Mouse (Mus musculus) forebrain, postnatal 0 days (tissue): Measurements from ENCODE around the gene Slc16a13. TPM values are rescaled to one million over a fixed set of nuclear protein-coding genes. Genes with fewer than 3 reads are reported as not detected.

Experiments used
- ATAC-seq: fragments of 200-750 bp; cut with Nextera tagmentation; 2 replicates; pipeline ENCODE4 v1.8.0; 2017; ENCODE audit warnings: mild to moderate bottlenecking, moderate library complexity
- DNase-seq: peaks from one replicate; pipeline ENCODE4 v3.0.0-alpha.2; 2015
- H3K27ac ChIP-seq: fragments of 300-500 bp; sonication (generic); 2 replicates; pipeline ENCODE4 v1.5.1; 2014; ENCODE audit warnings: low read depth, mild to moderate bottlenecking, antibody characterized with exemption, low read length, moderate library complexity, mixed read lengths
- H3K27me3 ChIP-seq: fragments of 300-500 bp; sonication (generic); 2 replicates; pipeline ENCODE4 v1.6.1; 2014; ENCODE audit warnings: mild to moderate bottlenecking, low read length, mixed read lengths; ENCODE audit not compliant: insufficient read depth
- H3K36me3 ChIP-seq: fragments of 300-500 bp; sonication (generic); 2 replicates; pipeline ENCODE4 v1.6.1; 2014; ENCODE audit warnings: mild to moderate bottlenecking, moderate library complexity; ENCODE audit not compliant: insufficient read depth
- H3K4me1 ChIP-seq: fragments of 300-500 bp; sonication (generic); 2 replicates; pipeline ENCODE4 v1.6.1; 2014; ENCODE audit warnings: antibody characterized with exemption; ENCODE audit not compliant: insufficient read depth
- H3K4me2 ChIP-seq: fragments of 300-500 bp; sonication (generic); 2 replicates; pipeline ENCODE4 v1.6.1; 2014; ENCODE audit warnings: low read depth, mild to moderate bottlenecking, moderate library complexity
- H3K4me3 ChIP-seq: fragments of 300-500 bp; sonication (generic); 2 replicates; pipeline ENCODE4 v1.5.1; 2014; ENCODE audit warnings: low read depth, low read length, mixed read lengths
- H3K9ac ChIP-seq: fragments of 300-500 bp; sonication (generic); 2 replicates; pipeline ENCODE4 v1.6.1; 2014; ENCODE audit warnings: mild to moderate bottlenecking
- H3K9me3 ChIP-seq: fragments of 300-500 bp; sonication (generic); 2 replicates; pipeline ENCODE4 v1.6.1; 2016; ENCODE audit warnings: low read length
- CTCF ChIP-seq: sonication (generic); IDR thresholded peaks from 2 replicates; pipeline ENCODE4 v1.5.1; 2016; ENCODE audit warnings: antibody characterized with exemption, control low read depth, low read depth
- WGBS: fragments of 180-500 bp; shearing (Covaris S2); extraction: QIAGEN DNeasy Blood & Tissue Kit; methylation state at CpG from one replicate; pipeline ENCODE4 v1.1.7; 2014; 5-methylcytosine and 5-hydroxymethylcytosine counted together
- polyA plus RNA-seq: library from polyadenylated mRNA; unstranded; fragments of >200 nt; fragmentation: Nextera tagmentation; extraction: Ambion mirVana; gene quantifications from 2 replicates; pipeline ENCODE4 v1.2.1, GENCODE M21; 2015
- total RNA-seq: library from RNA; depleted of rRNA; stranded (reverse); fragments of >200 nt; gene quantifications from 2 replicates; pipeline ENCODE4 v1.2.3, GENCODE M21; 2014

The Slc16a13 gene
- total and polyA plus RNA-seq, 2 experiments from 2014 or later, result 9.6 to 10.9 TPM

DNA sequence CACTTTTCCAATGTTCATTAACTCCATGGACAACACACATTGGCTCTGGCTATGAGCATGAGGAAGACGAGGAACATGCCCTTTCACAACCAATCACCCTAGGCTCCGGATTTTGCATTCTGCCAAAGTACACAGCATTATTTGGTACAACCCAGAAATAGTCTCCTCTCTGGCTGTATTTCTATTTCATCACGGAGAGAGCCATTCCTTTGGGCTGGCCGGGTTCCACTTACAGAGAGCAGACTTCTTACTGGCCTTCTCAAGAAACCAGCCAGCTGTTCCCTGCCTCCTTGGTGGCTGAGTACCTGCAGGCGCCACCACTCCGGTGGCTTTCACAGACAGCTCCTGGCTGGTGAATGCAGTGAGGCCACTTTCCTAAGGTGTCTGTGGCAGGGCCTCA lies 8.4 kb downstream of the Slc16a13 start, which contains the start of gene Slc16a11:
Slc16a11 (plus strand) TSS at position 330 of the 400 bp plus-strand sequence.
- ATAC-seq, result no peak
- no peak within 1 kb of the TSS for H3K27ac ChIP-seq
- no peak for TF ChIP-seq CTCF
- peaks cover 12% of the 10 kb centered on the region for H3K4me1 ChIP-seq
- H3K36me3 ChIP-seq, result peaks cover 4% of the 10 kb centered on the region
- WGBS, result 63% methylated on average over 6 of the region's 6 CpGs
- peaks cover 23% of the 10 kb centered on the region for H3K27me3 ChIP-seq
- H3K9ac ChIP-seq, result peak within 1 kb of the TSS; percentile 54; the same call in 1 of the 2 replicates
- peak within 1 kb of the TSS; percentile 41 for H3K4me3 ChIP-seq
- H3K9me3 ChIP-seq, result no peaks in the 10 kb centered on the region
- DNase-seq, result no peak
- H3K4me2 ChIP-seq, result peak within 1 kb of the TSS; percentile 80

DNA sequence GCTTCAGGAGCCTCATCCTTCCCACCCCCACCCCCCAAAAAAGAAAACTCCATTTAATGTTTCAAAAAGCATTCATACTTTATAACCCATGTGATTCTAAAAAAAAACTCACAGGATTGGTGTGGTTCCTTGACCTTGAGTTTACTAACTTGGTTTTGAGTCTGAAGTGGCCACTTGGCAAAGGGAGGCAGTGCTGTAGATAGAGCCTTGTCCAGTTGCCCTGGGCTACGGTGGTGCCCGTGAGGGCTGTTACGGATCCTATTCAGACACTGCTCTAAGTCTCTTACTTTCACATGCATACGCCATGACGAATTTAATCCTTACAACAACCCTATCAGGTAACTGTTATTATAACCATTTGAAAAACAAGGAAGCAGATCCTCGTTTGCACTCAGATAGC lies 8.9 kb downstream of the Slc16a13 start:
- TF ChIP-seq CTCF, result no peak
- 60% methylated on average over 6 of the region's 6 CpGs for WGBS
- no peaks in the 10 kb centered on the region; the same call in 1 of the 2 replicates for H3K36me3 ChIP-seq
- H3K9ac ChIP-seq, result no peak overlapping the region
- no peak for ATAC-seq
- no peak overlapping the region for H3K4me2 ChIP-seq
- DNase-seq, result no peak
- H3K27me3 ChIP-seq, result peaks cover 23% of the 10 kb centered on the region
- no peak overlapping the region for H3K4me3 ChIP-seq
- peaks cover 12% of the 10 kb centered on the region for H3K4me1 ChIP-seq
- no peak overlapping the region for H3K27ac ChIP-seq
- no peaks in the 10 kb centered on the region for H3K9me3 ChIP-seq

DNA sequence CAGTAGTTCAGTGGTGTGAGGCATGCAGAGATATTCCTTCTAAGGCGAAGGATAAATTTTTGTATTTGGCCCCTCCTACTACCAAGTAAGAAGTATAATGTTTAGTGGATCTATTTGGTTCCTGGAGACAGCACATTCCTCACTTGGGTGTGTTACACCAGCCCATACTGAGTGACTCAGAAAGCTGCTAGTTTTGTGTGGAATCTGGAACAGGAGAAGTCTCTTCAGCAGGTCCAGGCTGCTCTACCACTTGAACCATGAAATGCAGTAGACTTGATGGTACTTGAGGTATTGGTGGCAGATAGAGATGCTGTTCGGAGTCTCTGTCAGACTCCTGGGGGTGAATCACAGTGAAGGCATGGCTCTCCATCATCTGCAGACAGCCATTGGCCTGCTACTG lies 10.2 kb downstream of the Slc16a13 start:
- H3K27ac ChIP-seq, result no peak overlapping the region
- TF ChIP-seq CTCF, result no peak
- 91% methylated on average over 2 of the region's 2 CpGs for WGBS
- no peak overlapping the region for H3K9ac ChIP-seq
- ATAC-seq (no peak), DNase-seq (no peak)
- peaks cover 23% of the 10 kb centered on the region for H3K27me3 ChIP-seq
- no peaks in the 10 kb centered on the region for H3K36me3 ChIP-seq
- peaks cover 12% of the 10 kb centered on the region for H3K4me1 ChIP-seq
- no peak overlapping the region for H3K4me3 ChIP-seq
- H3K9me3 ChIP-seq, result no peaks in the 10 kb centered on the region
- H3K4me2 ChIP-seq, result no peak overlapping the region

DNA sequence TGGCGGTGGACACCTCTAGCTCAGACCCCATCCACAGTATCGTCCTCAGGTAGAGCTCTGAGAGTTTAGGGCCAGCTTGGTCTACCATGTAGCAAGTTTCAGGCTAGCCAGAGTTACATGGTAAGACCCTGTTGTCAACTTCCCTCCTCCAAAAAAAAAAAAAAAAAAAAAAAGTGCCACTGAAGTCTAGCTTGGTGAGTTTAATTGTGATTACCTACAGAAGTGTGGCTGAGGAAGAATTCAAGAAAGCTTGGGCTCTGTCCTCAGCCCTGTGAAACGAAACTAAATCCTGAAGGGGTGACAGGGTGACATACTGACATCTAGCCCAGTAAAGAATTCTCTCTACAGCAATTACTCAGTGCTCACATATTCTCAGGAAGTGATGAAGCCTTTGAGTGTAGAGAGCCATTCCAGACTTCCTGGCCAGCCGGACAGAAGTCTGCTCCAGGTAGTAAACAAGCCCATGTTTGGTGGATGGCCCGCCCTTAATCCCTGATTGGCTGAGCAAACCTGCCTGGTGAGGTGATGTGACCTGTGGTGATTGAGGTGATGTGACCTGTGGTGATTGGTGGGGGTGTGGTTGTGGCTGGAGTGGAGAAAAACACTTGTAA lies 12.0 kb downstream of the Slc16a13 start:
- DNase-seq (no peak), ATAC-seq (no peak)
- H3K9ac ChIP-seq, result no peak overlapping the region
- H3K4me3 ChIP-seq, result no peak overlapping the region
- peaks cover 11% of the 10 kb centered on the region; the same call in 1 of the 2 replicates for H3K27me3 ChIP-seq
- H3K9me3 ChIP-seq, result no peaks in the 10 kb centered on the region
- H3K4me2 ChIP-seq, result no peak overlapping the region
- no peaks in the 10 kb centered on the region for H3K36me3 ChIP-seq
- H3K27ac ChIP-seq, result no peak overlapping the region
- no peak for TF ChIP-seq CTCF
- WGBS, result 74% methylated on average over 5 of the region's 5 CpGs
- 0 out of 2 replicates have a peak, but pooled peaks cover 3% of the 10 kb centered on the region for H3K4me1 ChIP-seq

DNA sequence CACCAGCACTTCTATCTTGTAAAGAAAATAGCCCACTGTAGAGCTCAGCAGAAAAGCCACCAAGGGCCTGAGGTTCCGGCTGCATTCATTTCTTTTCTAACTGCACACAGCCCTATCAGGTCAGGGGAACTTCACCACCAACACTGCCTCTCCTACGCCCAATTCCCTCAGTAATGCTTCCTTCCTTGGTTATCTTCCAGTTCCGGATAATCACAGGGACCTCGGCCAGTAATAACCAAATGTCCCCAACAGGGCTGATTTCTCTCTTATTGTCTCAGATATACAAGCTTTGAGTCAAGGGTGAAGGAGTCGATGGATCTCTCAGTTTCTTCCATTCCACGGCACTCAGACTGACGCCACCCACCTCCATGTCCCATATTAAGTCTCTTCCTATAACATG lies 13.6 kb downstream of the Slc16a13 start:
- H3K36me3 ChIP-seq, result no peaks in the 10 kb centered on the region
- H3K27ac ChIP-seq, result no peak overlapping the region
- ATAC-seq, result no peak
- DNase-seq, result no peak
- H3K9me3 ChIP-seq, result no peaks in the 10 kb centered on the region
- no peak for TF ChIP-seq CTCF
- no peak overlapping the region for H3K4me2 ChIP-seq
- WGBS, result 88% methylated on average over 7 of the region's 7 CpGs
- H3K4me3 ChIP-seq, result no peak overlapping the region
- no peaks in the 10 kb centered on the region for H3K4me1 ChIP-seq
- no peak overlapping the region for H3K9ac ChIP-seq
- 0 out of 2 replicates have a peak, but pooled peaks cover 4% of the 10 kb centered on the region for H3K27me3 ChIP-seq

DNA sequence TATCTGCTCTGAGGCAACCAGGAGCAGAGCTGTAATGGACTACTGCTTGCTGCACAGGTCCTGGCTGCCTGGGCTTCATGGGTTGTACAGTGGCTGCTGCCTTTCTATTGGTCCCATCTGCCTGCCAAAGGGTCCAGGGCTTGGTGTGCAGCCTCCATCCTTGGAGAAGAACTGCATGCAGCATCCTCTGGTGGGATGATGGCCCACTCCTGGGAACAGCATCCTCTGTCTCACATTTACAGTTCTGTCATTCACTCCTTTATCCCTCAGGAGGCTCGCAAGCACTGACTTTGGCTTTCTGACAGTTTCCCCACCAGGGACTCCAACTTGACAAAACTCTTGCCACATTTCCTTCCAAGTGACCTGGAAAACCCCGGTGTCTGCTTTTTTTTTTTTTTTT lies 14.1 kb downstream of the Slc16a13 start:
- Histone ChIP-seq H3K36me3 (no peaks in the 10 kb centered on the region), H3K4me3 (no peak overlapping the region), H3K9ac (no peak overlapping the region), H3K4me2 (no peak overlapping the region), H3K27me3 (no peaks in the 10 kb centered on the region), H3K27ac (no peak overlapping the region), H3K4me1 (no peaks in the 10 kb centered on the region), H3K9me3 (no peaks in the 10 kb centered on the region)
- DNase-seq, result no peak
- no peak for TF ChIP-seq CTCF
- ATAC-seq, result no peak
- WGBS, result 75% methylated on average over 2 of the region's 2 CpGs

DNA sequence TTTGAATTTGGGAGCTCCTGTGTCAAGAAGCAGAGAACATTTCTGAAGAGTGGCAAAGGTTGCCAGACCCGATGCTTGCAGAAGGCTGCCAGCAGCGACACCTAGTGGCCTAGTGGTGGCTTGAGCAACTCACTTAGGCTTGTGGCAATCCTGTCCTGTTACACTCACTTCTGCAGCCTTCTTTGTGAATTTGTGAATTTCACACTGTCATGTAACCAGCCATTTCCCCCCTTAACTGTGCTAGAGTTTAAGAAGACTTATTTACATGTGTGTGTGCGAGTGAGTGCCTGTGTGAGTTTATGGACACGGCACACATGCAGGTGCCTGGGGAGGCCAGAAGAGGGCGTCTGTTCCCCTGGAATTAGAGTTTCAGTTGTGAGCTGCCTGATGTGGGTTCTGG lies 19.2 kb downstream of the Slc16a13 start:
- Histone ChIP-seq H3K27me3 (no peaks in the 10 kb centered on the region), H3K4me3 (no peak overlapping the region), H3K4me1 (no peaks in the 10 kb centered on the region), H3K36me3 (no peaks in the 10 kb centered on the region), H3K9ac (no peak overlapping the region), H3K9me3 (no peaks in the 10 kb centered on the region), H3K4me2 (no peak overlapping the region), H3K27ac (no peak overlapping the region)
- TF ChIP-seq CTCF, result peak; percentile 93
- DNase-seq, result peak; percentile 88
- ATAC-seq, result peak; percentile 68
- WGBS, result 41% methylated on average over 5 of the region's 5 CpGs
